Mouse (Mus musculus) regulatory T cell (primary cell): ENCODE results near the gene Jund.

Experiments
- in situ Hi-C: fragments of 300-600 bp; cut with MboI, MseI; formaldehyde crosslinking; loops from one replicate; pipeline ENCODE4 v1.15.1; 2025; ENCODE audit warnings: high pct_unique_total_duplicates

Gene Jund

DNA sequence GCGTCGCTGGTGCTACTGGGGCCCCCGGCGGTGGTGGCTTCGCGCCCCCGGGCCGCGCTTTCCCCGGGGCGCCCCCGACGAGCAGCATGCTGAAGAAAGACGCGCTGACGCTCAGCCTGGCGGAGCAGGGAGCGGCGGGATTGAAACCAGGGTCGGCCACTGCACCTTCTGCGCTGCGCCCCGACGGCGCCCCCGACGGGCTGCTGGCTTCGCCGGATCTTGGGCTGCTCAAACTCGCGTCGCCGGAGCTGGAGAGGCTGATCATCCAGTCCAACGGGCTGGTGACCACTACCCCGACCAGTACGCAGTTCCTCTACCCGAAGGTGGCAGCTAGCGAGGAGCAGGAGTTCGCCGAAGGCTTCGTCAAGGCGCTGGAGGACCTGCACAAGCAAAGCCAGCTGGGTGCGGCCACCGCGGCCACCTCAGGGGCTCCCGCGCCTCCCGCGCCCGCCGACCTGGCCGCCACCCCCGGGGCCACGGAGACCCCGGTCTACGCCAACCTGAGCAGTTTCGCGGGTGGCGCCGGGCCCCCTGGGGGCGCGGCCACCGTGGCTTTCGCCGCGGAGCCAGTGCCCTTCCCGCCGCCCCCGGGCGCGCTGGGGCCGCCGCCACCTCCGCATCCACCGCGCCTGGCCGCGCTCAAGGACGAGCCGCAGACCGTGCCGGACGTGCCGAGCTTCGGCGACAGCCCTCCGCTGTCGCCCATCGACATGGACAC lies 526 bp downstream of the Jund start:
- in situ Hi-C loops = no loop called here

- in situ Hi-C loops = no loop called here
Measured at GRCm38 (mm10) chr8:70699834-70700554, 1.2 kb downstream of the Jund start.

GRCm38 (mm10) chr8:70700555-70700922 lies 1.8 kb downstream of the Jund start:
- in situ Hi-C loops = no loop called here

GRCm38 (mm10) chr8:70701048-70701981 lies 2.6 kb downstream of the Jund start:
- in situ Hi-C loops = no loop called here

DNA sequence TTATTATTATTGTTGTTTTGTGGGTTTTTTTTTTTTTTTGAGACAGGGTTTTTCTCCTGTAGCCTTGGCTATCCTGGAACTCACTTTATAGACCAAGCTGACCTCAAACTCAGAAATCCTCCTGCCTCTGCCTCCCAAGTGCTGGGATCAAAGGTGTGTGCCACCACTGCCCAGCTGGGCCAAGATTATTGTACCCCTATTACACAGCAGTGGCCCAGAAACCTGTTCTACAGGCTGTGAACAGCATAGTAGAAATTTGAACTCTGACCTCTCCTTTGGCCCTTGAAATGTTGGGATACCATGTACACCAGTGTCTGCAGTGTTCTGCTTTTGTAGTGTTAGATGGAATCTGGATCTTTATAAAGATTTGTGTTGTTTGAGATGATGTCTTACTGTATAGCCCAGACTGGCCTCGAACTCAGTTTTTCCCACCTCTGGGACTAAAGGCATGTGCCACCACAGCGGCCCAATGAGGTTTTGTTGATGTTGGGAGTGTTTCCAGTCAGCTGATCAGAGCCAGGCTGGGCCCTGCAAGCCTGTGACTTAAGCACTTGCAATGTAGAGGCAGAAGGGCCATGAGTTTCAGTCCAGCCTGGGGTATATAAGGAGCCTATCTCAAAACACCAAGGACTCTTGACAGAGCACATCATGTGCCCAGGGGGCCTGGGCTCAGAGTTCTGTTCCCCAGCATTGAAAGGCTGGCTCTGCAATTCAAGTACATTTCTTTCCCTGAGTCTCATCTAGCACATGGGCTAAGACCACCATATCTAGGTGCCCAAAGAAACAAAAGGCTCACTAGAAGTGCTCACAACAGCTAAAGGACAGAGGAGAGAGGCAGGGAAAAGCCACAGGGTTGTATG lies 3.5 kb downstream of the Jund start:
- in situ Hi-C loops = no loop called here

DNA sequence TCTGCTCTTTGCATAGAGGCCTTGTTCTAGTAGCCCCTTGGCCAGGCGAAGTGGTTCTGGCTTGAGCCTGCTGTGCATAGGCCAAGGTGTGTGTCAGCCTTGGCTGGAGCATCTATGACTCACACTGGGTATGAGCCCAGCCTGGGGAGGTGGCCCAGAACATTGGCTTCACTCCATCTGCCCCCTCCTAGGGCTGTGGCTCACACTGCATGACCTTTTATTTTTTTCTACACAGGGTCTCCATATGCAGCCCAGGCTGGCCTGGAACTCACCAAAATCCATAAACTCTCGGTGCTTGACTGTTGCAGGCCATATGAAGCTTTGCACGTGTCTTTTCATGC lies 4.1 kb downstream of the Jund start:
- in situ Hi-C loops = no loop called here

- in situ Hi-C loops = no loop called here
Measured at GRCm38 (mm10) chr8:70703287-70703686, 4.5 kb downstream of the Jund start, which contains the start of gene Iqcn. Gene Iqcn, plus strand, starts transcription at chr8:70703457.

GRCm38 (mm10) chr8:70708281-70708680 lies 9.5 kb downstream of the Jund start:
- in situ Hi-C loops = no loop called here

DNA sequence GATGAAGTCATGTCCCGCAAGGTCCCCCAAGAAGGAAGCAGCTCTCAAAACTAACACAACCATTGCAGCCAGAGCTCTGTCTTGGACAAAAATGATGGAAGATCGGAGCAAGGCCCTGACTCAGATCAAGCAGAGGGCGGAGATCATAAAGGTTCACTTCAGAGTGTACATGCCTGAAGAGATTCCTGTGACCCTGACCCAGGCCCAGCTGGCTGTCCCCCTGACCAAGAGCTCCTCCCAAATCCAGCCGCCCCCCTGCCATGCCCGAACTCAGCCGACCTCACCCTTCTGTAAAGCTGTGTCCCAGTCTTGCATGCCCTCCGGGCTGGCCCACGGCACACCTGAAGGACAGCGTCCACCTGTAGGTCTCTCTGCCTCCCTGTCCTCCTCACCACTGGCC lies 11.0 kb downstream of the Jund start:
- in situ Hi-C loops = loop anchor here (5.0 kb wide), 3 partner anchors 38 to 118 kb away; no protein-coding TSS in a partner anchor

GRCm38 (mm10) chr8:70710296-70710695 lies 11.5 kb downstream of the Jund start:
- in situ Hi-C loops = loop anchor here (5.0 kb wide), 3 partner anchors 37 to 117 kb away; no protein-coding TSS in a partner anchor

- in situ Hi-C loops = loop anchor here (5.0 kb wide), 3 partner anchors 36 to 116 kb away; no protein-coding TSS in a partner anchor
Measured at GRCm38 (mm10) chr8:70711041-70711440, 12.3 kb downstream of the Jund start.

DNA sequence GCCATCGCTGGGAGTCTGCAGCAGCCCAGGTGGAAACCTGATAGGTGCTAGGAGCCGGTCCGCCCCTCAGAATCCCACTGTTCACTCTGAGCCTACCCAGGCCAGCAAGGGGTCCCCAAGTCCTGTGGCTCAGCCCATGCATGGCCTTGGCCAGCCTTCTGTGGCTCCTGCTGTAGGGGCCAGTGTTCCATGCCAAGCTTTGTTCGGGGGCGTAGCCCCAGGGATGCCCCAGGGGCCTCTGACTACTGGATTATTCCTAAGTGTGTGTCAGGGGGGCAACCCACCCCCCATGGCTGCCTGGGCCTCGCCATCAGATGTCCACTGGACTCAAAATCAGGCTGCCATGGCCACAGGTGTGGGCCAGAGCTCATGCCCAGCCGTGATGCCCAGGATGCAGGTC lies 15.2 kb downstream of the Jund start:
- in situ Hi-C loops = loop anchor here (5.0 kb wide), 3 partner anchors 33 to 113 kb away; no protein-coding TSS in a partner anchor

GRCm38 (mm10) chr8:70715086-70715485 lies 16.3 kb downstream of the Jund start:
- in situ Hi-C loops = no loop called here

DNA sequence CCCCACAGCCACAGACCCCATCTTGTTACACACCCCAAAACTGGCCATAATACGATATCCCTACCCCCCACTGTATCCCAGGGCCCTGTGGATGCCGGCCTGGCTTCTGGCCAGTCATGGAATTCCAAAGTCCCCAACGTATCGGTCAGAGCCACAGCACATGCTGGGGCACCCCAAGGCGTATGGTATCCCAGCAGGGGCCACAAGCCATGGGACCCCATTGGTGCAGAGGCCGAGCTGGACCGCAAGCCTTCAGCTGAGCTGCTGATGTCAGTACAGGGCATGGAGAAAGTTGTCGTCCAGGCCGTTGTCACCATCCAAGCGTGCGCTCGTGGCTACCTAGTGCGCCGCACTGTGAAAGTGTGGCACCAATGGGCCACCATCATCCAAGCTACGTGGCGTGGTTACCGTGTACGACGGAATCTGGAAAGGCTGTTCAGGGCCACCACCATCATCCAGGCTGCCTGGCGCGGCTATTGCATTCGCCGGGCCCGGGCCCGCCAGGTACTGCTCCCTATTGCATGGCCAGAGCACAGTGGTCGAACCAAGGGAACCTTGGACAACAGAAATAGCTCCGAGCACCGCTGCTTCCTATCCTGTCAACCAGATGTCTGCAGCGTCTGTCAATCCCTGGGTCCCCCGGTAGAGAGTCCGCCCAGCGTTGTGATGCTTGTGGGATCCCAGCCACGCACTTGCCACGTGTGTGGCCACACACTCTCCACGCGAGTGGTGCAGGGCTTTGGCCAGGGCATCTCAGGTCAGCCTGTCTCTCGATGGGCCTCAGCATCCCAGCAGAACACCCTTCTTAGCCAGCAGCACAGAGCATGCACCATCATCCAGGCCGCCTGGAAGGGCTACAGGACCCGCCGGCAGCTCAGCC lies 18.0 kb downstream of the Jund start:
- in situ Hi-C loops = no loop called here

- in situ Hi-C loops = no loop called here
Measured at GRCm38 (mm10) chr8:70718297-70718696, 19.5 kb downstream of the Jund start, which contains the start of gene Gm3336. Gene Gm3336, plus strand, starts transcription at chr8:70718543.

GRCm38 (mm10) chr8:70719796-70720270 lies 21.1 kb downstream of the Jund start:
- in situ Hi-C loops = no loop called here

DNA sequence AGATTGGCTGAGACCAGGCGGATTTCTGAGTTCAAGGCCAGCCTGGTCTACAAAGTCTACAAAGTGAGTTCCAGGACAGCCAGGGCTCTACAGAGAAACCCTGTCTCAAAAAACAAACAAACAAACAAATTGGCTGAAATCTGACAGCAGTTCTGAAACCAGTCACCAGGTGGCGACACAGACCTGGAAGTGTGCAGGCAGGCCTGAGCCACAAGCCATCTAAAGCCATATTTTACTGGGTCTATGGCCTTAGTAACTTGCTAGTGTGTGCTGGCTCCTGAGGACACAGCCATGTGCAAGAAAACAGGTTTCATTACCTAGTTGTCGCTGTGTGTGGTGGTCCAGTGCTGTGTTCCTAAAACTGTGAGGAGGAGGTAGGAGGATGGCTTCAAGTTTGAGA lies 22.0 kb downstream of the Jund start:
- in situ Hi-C loops = no loop called here

GRCm38 (mm10) chr8:70721601-70722000 lies 22.9 kb downstream of the Jund start:
- in situ Hi-C loops = no loop called here

DNA sequence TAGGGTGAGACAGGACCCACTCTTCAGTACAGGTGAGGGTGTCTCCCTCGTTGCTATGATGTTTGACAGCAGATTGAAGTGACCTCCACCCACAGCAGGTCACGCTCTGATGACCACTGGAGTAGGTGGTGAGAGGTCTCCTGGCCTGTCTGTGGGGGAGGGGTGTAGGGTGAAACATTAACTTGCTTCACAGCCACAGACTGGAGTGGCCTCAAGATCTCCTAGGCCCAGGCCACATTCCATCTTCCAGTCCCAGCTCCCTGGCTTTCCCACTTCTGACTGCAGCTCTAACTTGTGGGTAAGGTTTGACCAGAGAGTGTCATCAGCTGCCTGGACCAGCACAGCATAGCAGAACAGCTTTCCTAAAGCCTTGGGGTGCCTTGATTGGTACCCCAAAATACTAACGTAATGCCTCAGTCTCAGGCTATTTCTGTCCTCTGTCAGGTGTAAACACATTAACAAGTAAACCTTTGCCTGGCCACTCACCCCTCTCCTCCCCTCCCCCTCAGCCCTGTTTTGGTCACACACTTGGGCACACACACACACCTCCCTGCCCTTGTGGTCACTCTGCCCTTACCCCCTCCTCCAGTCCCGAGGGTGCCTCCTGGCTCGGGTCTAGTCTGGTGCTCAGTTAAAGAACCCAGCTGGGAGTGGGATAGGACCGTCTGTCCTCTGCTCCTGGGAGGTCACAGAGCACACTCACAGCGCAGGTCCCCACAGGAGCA lies 24.9 kb downstream of the Jund start, which contains the start of gene Pde4c:
Gene Pde4c, plus strand, starts transcription at position 235 of the 725 bp plus-strand sequence.
- in situ Hi-C loops = no loop called here
